Mouse (Mus musculus) embryonic facial prominence, embryonic 13.5 days (tissue): ENCODE measurements around the gene Il11ra1. TPM values are rescaled to one million over a fixed set of nuclear protein-coding genes. Genes with fewer than 3 reads are reported as not detected.
"Not testable (repeated sequence)": the region's sequence is repeated elsewhere in the genome, so short reads cannot be mapped to it uniquely, and the experiment has no call there.

Experiments used
- ATAC-seq: fragments of 200-750 bp; cut with Nextera tagmentation; 2 replicates; pipeline ENCODE4 v1.8.0; 2017; ENCODE audit warnings: low read depth; ENCODE audit not compliant: insufficient number of reproducible peaks, insufficient read depth, low FRiP score, low TSS enrichment
- H3K27ac ChIP-seq: fragments of 300-500 bp; sonication (generic); 2 replicates; pipeline ENCODE4 v1.5.1; 2015; ENCODE audit warnings: moderate library complexity, mild to moderate bottlenecking, inconsistent platforms
- H3K27me3 ChIP-seq: fragments of 300-500 bp; sonication (generic); 2 replicates; pipeline ENCODE4 v1.6.1; 2015; ENCODE audit warnings: mild to moderate bottlenecking, inconsistent platforms
- H3K36me3 ChIP-seq: fragments of 300-500 bp; sonication (generic); 2 replicates; pipeline ENCODE4 v1.6.1; 2015; ENCODE audit warnings: mild to moderate bottlenecking, inconsistent platforms
- H3K4me1 ChIP-seq: fragments of 300-500 bp; sonication (generic); 2 replicates; pipeline ENCODE4 v1.6.1; 2015; ENCODE audit warnings: inconsistent platforms
- H3K4me2 ChIP-seq: fragments of 300-500 bp; sonication (generic); 2 replicates; pipeline ENCODE4 v1.6.1; 2015; ENCODE audit warnings: moderate library complexity, mild to moderate bottlenecking, inconsistent platforms
- H3K4me3 ChIP-seq: fragments of 300-500 bp; sonication (generic); 2 replicates; pipeline ENCODE4 v1.5.1; 2015; ENCODE audit warnings: mild to moderate bottlenecking, inconsistent platforms
- H3K9ac ChIP-seq: fragments of 300-500 bp; sonication (generic); 2 replicates; pipeline ENCODE4 v1.6.1; 2015; ENCODE audit warnings: mild to moderate bottlenecking, inconsistent platforms
- H3K9me3 ChIP-seq: fragments of 300-500 bp; sonication (generic); 2 replicates; pipeline ENCODE4 v1.6.1; 2016; ENCODE audit warnings: inconsistent platforms
- WGBS: fragments of 180-500 bp; shearing (Covaris S2); methylation state at CpG from one replicate; pipeline ENCODE4 v1.1.7; 2015; ENCODE audit warnings: mixed read lengths; 5-methylcytosine and 5-hydroxymethylcytosine counted together
- polyA plus RNA-seq: library from polyadenylated mRNA; unstranded; fragments of >200 nt; fragmentation: Nextera tagmentation; extraction: Ambion mirVana; gene quantifications from 2 replicates; pipeline ENCODE4 v1.2.1, GENCODE M21; 2015

Gene Il11ra1
- polyA plus RNA-seq, result 427 and 512 TPM in 2 replicates

DNA sequence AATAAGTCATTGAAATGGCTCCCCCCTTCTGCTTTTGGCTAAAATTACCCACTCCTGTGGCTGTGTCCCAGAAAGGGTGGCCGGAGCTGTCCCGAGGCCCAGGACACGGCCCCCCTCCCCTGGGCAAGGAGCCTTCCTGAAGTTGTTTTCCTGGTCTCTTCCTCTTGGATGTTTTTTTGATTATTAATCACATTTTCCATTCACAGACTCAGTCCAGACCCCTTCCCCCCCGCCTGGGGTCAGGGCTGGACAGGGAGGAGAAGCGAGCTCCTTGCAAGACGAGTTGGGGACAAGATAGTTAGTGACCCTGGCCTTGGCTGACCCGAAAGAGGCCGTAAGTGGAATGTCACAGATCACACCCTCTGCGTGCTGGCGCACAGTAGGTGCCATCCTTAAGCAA, at the start of gene Il11ra1:
Gene Il11ra1 (plus strand): TSS at position 207 of the 400 bp plus-strand sequence.
- ATAC-seq, H3K27me3 ChIP-seq, H3K9ac ChIP-seq, H3K4me3 ChIP-seq, H3K36me3 ChIP-seq, H3K9me3 ChIP-seq, H3K27ac ChIP-seq: not testable (repeated sequence)
- H3K4me2 ChIP-seq, result peak within 1 kb of the TSS; percentile 40
- peaks cover 11% of the 10 kb centered on the region for H3K4me1 ChIP-seq
- WGBS, result 77% methylated on average over 10 of the region's 10 CpGs

DNA sequence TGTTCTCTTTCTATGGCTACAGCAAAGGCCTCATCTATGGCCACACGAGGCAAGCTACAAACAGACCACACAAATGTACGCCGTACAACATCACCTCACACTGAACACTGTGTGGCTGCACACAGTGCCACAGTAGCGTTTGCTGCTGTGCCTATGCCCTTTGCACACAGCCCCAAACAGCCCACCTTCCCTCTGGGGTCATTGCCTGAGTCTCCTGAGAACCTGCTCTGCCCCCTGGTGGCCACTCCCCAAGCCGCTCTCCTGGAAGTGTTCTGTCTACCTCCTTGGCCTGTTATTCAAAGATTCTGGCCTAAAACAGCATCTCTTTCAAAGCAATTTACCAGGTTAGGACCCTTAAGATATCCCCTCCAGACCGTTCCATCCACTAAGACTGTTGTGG, 46.5 kb upstream of the Il11ra1 start:
- Histone ChIP-seq H3K9me3 (no peaks in the 10 kb centered on the region), H3K27ac (no peak overlapping the region), H3K4me3 (no peak overlapping the region), H3K4me2 (no peak overlapping the region), H3K4me1 (peaks cover 23% of the 10 kb centered on the region), H3K36me3 (peaks cover 10% of the 10 kb centered on the region), H3K9ac (0 out of 2 replicates have a peak overlapping the region, but pooled peaks have one; percentile 28), H3K27me3 (peaks cover 6% of the 10 kb centered on the region; the same call in 1 of the 2 replicates)
- no peak for ATAC-seq
- WGBS, result 39% methylated on average over 6 of the region's 6 CpGs

DNA sequence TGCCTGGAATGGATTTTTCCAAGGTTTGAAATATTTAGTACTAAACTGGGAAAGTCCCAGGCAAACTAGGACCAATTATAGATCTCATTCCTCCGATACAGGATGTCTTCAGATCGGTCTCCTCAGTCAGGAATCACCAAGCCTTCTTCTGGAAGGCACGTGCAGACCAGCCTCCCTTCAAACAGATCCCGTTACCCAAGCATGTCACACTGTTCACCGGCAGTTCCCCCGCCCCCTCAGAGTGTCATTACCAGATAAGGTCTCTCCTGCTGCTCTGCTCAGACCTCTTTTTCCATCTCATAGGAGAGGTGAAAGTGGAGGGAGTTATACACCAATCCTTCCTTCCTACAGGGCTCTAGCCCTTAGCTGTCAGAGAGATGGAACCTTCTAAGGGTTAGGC, 46.1 kb upstream of the Il11ra1 start:
- H3K4me2 ChIP-seq, result no peak overlapping the region
- H3K27me3 ChIP-seq, result peaks cover 6% of the 10 kb centered on the region; the same call in 1 of the 2 replicates
- H3K9me3 ChIP-seq, result no peaks in the 10 kb centered on the region
- H3K9ac ChIP-seq, result no peak overlapping the region
- no peak overlapping the region for H3K27ac ChIP-seq
- no peak for ATAC-seq
- H3K4me3 ChIP-seq, result no peak overlapping the region
- H3K4me1 ChIP-seq, result peaks cover 27% of the 10 kb centered on the region
- WGBS, result 51% methylated on average over 6 of the region's 6 CpGs
- H3K36me3 ChIP-seq, result peaks cover 10% of the 10 kb centered on the region

DNA sequence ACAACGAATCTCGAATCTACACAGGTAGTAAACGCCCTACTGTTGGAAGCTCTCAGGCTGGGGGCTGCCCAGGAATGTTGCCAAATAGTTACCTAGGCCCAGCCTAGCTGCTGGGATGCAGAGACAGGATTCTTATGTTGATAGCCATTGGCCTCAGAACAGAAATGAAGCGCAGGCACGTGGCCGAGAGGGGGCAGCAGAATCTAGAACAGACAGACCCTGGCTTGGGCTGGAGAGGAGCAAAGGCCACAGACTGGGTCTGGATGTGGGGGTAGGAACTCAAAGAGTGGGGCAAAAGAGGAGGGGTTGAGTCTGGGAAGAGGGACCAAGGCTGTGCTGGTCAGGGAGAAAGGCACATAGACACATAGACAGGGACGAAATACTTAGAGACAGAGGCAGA, 45.6 kb upstream of the Il11ra1 start:
- Histone ChIP-seq H3K9ac (no peak overlapping the region), H3K27ac (no peak overlapping the region), H3K4me2 (no peak overlapping the region), H3K4me1 (peaks cover 32% of the 10 kb centered on the region), H3K36me3 (peaks cover 10% of the 10 kb centered on the region), H3K4me3 (no peak overlapping the region), H3K27me3 (peaks cover 7% of the 10 kb centered on the region; the same call in 1 of the 2 replicates), H3K9me3 (no peaks in the 10 kb centered on the region)
- no peak for ATAC-seq
- WGBS, result 10% methylated on average over 7 of the region's 7 CpGs

DNA sequence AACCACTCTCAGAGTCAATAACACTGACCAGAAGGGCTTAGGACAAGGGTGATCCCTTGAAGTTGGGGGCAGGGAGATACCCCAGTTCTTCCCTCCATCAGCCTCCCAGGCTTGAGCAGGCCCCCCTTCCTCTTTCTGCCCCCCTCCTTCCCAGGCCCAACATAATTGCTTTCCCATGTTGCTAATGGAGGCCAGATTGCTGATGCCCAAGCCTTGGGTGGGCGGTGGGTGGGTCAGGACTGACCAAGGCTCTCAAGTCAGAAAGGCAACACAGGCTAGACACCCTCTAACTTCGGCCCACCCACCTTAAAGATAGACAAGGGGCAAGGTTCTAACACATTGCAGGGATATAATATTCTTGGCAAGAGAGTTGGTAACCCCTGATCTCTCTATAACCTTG, 44.3 kb upstream of the Il11ra1 start:
- Histone ChIP-seq H3K4me1 (peaks cover 44% of the 10 kb centered on the region), H3K27me3 (peaks cover 13% of the 10 kb centered on the region), H3K9ac (no peak overlapping the region), H3K4me2 (no peak overlapping the region), H3K9me3 (no peaks in the 10 kb centered on the region), H3K4me3 (no peak overlapping the region), H3K36me3 (peaks cover 10% of the 10 kb centered on the region), H3K27ac (no peak overlapping the region)
- 44% methylated on average over 2 of the region's 2 CpGs for WGBS
- no peak for ATAC-seq

DNA sequence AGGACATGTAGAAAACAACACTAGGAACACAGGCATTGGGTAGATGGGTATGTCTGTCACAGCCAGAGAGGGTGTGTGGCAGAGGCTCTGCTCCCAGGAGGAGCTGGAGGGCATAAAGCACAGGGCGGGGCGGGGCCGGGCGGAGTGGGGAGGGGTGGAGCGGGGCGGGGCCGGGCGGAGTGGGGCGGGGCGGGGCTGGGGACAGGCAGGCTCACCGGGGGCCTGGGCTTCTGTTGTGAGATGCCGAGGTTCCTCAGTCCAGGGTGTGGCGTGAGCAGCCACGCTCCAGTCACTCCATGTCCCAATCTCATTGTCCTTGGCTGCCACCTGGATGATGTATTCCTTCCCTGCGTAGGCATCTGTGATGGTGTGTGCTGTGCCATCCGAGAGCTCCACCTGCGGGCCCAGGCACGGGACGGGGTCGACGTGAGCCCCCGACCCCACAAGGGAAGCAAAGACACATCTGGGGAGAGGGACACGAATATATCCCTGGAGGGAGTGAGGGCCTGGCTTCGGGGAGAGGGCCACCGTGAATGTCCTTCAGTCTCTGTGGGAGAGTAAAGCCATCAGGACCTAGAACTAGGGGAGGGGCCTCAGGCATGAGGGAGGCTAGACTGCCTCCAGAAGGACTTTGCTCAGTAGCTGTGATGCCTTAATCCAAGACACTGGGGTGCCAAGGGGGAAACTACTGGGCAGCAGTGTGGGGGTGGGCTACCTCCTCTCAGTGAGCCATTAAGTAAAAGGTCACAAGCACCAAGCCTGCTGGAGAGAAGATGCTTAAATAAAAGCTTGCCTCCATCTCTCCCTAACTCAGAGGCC, 41.0 kb upstream of the Il11ra1 start:
- peaks cover 63% of the 10 kb centered on the region for H3K4me1 ChIP-seq
- H3K4me3 ChIP-seq, result no peak overlapping the region
- no peak overlapping the region for H3K9ac ChIP-seq
- no peaks in the 10 kb centered on the region for H3K9me3 ChIP-seq
- H3K27me3 ChIP-seq, result peaks cover 27% of the 10 kb centered on the region
- ATAC-seq, result no peak
- peak overlapping the region; percentile 37 for H3K4me2 ChIP-seq
- no peak overlapping the region for H3K27ac ChIP-seq
- H3K36me3 ChIP-seq, result peaks cover 13% of the 10 kb centered on the region
- 16% methylated on average over 25 of the region's 25 CpGs for WGBS

DNA sequence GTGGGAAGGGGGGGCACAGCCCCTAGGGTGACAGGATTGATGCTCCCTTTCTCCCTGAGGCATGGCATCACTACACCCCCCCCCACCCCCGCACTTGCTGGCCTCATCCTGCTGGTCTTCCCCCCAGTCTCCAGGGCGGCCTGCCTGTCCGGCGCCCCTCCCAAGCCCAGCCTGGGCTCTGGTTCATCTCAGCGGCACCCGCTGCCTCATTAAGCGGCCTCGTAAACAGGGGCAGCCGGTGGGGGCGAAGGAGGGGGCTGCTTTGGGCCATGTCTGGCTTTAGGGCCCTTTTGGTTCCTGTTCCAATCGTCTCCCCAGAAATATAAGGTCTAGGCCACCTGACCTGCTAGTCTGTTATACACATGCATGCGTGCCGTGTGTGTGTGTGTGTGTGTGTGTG, 40.2 kb upstream of the Il11ra1 start:
- peaks cover 16% of the 10 kb centered on the region for H3K36me3 ChIP-seq
- ATAC-seq, result no peak
- WGBS, result 67% methylated on average over 13 of the region's 13 CpGs
- no peak overlapping the region for H3K9ac ChIP-seq
- no peak overlapping the region for H3K27ac ChIP-seq
- no peak overlapping the region for H3K4me3 ChIP-seq
- H3K4me2 ChIP-seq, result no peak overlapping the region
- H3K4me1 ChIP-seq, result peaks cover 71% of the 10 kb centered on the region
- H3K27me3 ChIP-seq, result peaks cover 23% of the 10 kb centered on the region
- H3K9me3 ChIP-seq, result no peaks in the 10 kb centered on the region

DNA sequence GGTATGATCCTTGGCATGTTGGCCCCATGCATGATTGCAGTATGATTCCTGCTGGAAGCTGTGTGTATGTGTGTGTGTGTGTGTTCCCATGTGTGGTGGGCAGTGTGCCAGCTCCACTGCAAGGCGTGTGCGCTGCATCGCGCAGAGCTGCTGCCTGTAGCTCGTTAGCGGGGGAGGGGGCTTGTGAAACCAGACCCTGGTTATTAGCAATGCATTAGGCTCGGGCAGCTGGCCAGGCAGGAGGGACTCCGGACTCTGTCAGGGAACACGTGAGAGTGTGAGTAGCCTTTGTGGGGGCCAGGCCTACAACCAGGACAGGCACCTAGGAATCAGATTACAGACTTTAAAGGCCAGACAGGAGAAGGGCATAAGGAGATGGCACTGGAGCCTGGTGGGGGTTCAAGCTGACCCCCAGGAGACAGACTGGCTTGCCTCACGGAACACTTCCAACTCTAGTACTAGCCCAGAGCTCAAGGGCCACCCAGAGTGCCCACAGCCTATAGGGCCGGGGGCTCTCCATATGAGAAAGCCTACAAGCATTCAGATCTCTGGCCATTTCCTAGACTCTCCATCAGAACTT, 38.8 kb upstream of the Il11ra1 start:
- Histone ChIP-seq H3K27ac (peak overlapping the region; percentile 18; the same call in 1 of the 2 replicates), H3K9ac (0 out of 2 replicates have a peak overlapping the region, but pooled peaks have one; percentile 32), H3K4me3 (no peak overlapping the region), H3K4me1 (peaks cover 77% of the 10 kb centered on the region), H3K27me3 (peaks cover 27% of the 10 kb centered on the region), H3K9me3 (no peaks in the 10 kb centered on the region), H3K36me3 (peaks cover 16% of the 10 kb centered on the region), H3K4me2 (no peak overlapping the region)
- ATAC-seq, result peak; percentile 39; the same call in 1 of the 2 replicates
- 15% methylated on average over 11 of the region's 11 CpGs for WGBS

DNA sequence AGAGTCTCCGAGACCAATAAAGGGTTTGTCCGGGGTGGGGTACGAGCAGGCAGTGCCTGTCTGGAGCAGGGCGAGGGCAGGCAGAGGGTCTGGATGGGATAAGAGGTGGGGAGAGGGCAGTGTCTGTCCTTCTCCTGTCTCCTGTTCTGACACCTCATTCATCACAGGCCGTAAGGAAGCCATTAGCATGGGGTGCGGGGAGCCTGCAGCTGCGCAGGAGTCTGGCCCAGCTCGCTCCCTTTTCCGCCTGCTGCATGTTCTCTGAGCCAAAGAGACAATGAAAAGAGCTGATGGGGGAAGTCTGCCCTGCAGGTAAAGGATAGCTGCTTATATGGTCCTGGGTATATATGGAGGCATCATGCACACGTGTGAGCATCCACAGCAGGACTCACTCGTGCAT, 37.1 kb upstream of the Il11ra1 start:
- peaks cover 77% of the 10 kb centered on the region for H3K4me1 ChIP-seq
- no peak overlapping the region for H3K27ac ChIP-seq
- H3K4me2 ChIP-seq, result no peak overlapping the region
- H3K9ac ChIP-seq, result no peak overlapping the region
- H3K9me3 ChIP-seq, result no peaks in the 10 kb centered on the region
- ATAC-seq, result no peak
- H3K4me3 ChIP-seq, result no peak overlapping the region
- peaks cover 24% of the 10 kb centered on the region for H3K27me3 ChIP-seq
- peaks cover 13% of the 10 kb centered on the region for H3K36me3 ChIP-seq
- 68% methylated on average over 11 of the region's 11 CpGs for WGBS

DNA sequence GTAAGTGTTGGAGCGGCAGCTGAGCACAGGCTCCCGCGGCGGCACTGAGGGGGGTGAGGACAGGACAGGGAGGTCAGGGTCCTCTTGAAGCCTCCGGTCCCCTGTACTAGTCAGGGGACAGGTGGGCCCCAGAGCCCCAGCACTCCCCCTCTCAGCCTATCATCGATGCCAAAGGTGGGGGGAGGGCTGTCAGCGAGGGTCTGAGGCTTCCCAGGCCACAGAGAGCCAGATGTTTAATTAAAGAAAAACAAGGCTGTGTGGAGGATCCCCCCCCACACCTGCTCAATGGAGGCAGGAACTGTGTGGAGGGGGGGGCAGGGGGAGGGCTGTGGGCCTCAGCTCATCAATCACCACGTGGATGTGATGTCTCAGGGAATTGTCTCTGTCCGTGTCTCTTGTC, 36.2 kb upstream of the Il11ra1 start:
- Histone ChIP-seq H3K36me3 (peaks cover 7% of the 10 kb centered on the region; the same call in 1 of the 2 replicates), H3K9ac (no peak overlapping the region), H3K4me2 (no peak overlapping the region), H3K27ac (no peak overlapping the region), H3K4me3 (no peak overlapping the region), H3K27me3 (peaks cover 24% of the 10 kb centered on the region), H3K4me1 (peaks cover 70% of the 10 kb centered on the region), H3K9me3 (no peaks in the 10 kb centered on the region)
- no peak for ATAC-seq
- 31% methylated on average over 9 of the region's 9 CpGs for WGBS

DNA sequence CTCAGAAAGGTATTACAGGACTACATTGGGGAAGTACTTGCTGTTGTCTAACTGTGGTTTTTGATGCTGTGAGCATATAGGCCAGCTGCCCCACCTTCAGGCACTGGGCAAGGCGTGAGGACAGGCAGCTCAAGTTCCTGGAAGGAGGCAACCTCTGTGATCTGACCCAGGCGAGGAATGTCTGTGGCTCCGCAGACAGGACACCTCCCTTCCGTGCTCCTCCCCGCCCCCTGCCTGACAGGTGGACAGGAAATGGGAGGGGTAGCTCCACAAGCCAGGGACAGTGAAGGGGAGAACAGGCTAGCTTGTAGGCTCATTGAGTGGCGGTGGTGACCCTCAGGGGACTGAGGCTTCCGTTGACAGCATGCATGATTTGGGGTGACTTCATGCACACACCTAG, 35.3 kb upstream of the Il11ra1 start:
- 25% methylated on average over 7 of the region's 7 CpGs for WGBS
- H3K9me3 ChIP-seq, result no peaks in the 10 kb centered on the region
- no peak overlapping the region for H3K4me3 ChIP-seq
- H3K27me3 ChIP-seq, result peaks cover 20% of the 10 kb centered on the region
- H3K4me1 ChIP-seq, result peaks cover 61% of the 10 kb centered on the region
- 0 out of 2 replicates have a peak overlapping the region, but pooled peaks have one; percentile 49 for H3K9ac ChIP-seq
- peaks cover 7% of the 10 kb centered on the region; the same call in 1 of the 2 replicates for H3K36me3 ChIP-seq
- ATAC-seq, result no peak
- H3K4me2 ChIP-seq, result no peak overlapping the region
- no peak overlapping the region for H3K27ac ChIP-seq
